Comparison of ENCODE assay signal across 9 mouse cellular contexts in genomic region chr6:124375435-124375884, GRCm38 (mm10). TPM values are rescaled to one million over a fixed set of nuclear protein-coding genes. Genes with fewer than 3 reads are reported as not detected.
DNase-seq lines count a peak whose midpoint lies in the region; ATAC-seq and TF ChIP-seq lines count a peak whose summit lies in the region.
"Had no signal": no experiment of that assay in that cellular context is flagged by ENCODE, and none has a peak within 500 bp of the region (broad histone marks: within the 10 kb centered on the region; RNA-seq: fewer than 3 reads in every experiment).

No protein-coding gene starts in this region.

- no peaks in the 10 kb centered on the region for H3K9me3 ChIP-seq in kidney, postnatal 0 days (replicated peaks; ENCODE audit: low read length)
- H3K9me3 ChIP-seq: limb, embryonic 12.5 days had no signal

- peak; percentile 59 to 62 for DNase-seq in B cell, adult 2 months
- peak; percentile 2 for DNase-seq in kidney, postnatal 0 days (ENCODE audit: low spot score)
- peak; percentile 91 for DNase-seq in naive thymus-derived CD4-positive, alpha-beta T cell, adult 2 months (ENCODE audit: low read depth)
- DNase-seq in cerebellum, postnatal 25 days: no peak
- no peak for DNase-seq in right cerebral cortex, postnatal 10 days (ENCODE audit: low spot score in 2 of 2)
- no peak for DNase-seq in left cerebral cortex, postnatal 4 days

- intact Hi-C loops in left cerebral cortex, postnatal 4 days (cut with DNase I): loop anchor here (5.0 to 10.0 kb wide), 2 partner anchors 113 to 1491 kb away; no protein-coding TSS in a partner anchor

- no peak for TF ChIP-seq CTCF in kidney, postnatal 0 days (IDR thresholded peaks at IDR 0.05; ENCODE audit: low read depth)

- no peak for ATAC-seq in kidney, postnatal 0 days (replicated peaks; ENCODE audit: low FRiP score, low read depth)
- no peak for ATAC-seq in cerebellum, adult (ENCODE audit: insufficient number of reproducible peaks, low FRiP score, low TSS enrichment)

- H3K36me3 ChIP-seq in kidney, postnatal 0 days (ENCODE audit: insufficient read depth, low read length): no peaks in the 10 kb centered on the region
- H3K36me3 ChIP-seq: limb, embryonic 12.5 days had no signal

- H3K4me3 ChIP-seq in brown adipose tissue, adult 24 weeks (ENCODE audit: insufficient read depth, low read depth, low read length): no peak overlapping the region
- no peak overlapping the region for H3K4me3 ChIP-seq in kidney, postnatal 0 days (replicated peaks; ENCODE audit: low read depth, low read length)
- H3K4me3 ChIP-seq: limb, embryonic 12.5 days had no signal

- no peak overlapping the region for H3K9ac ChIP-seq in kidney, postnatal 0 days (ENCODE audit: low read depth, low read length)
- H3K9ac ChIP-seq: limb, embryonic 12.5 days had no signal

- H3K4me2 ChIP-seq in kidney, postnatal 0 days (ENCODE audit: low read length): no peak overlapping the region
- H3K4me2 ChIP-seq: limb, embryonic 12.5 days had no signal

- H3K27me3 ChIP-seq in kidney, postnatal 0 days (ENCODE audit: insufficient read depth, low read length): no peaks in the 10 kb centered on the region
- H3K27me3 ChIP-seq: limb, embryonic 12.5 days had no signal

- H3K27ac ChIP-seq in brown adipose tissue, adult 24 weeks (replicated peaks; ENCODE audit: low read depth, low read length): peak overlapping the region; percentile 81
- no peak overlapping the region for H3K27ac ChIP-seq in kidney, postnatal 0 days
- H3K27ac ChIP-seq: limb, embryonic 12.5 days had no signal

- peaks cover 3% of the 10 kb centered on the region; the same call in 1 of the 2 replicates for H3K4me1 ChIP-seq in brown adipose tissue, adult 24 weeks (ENCODE audit: control insufficient read depth, insufficient read depth, insufficient read length, low read length)
- no peaks in the 10 kb centered on the region for H3K4me1 ChIP-seq in kidney, postnatal 0 days (replicated peaks; ENCODE audit: insufficient read depth, low read length)
- H3K4me1 ChIP-seq: limb, embryonic 12.5 days had no signal

- WGBS in kidney, postnatal 0 days: 75% methylated on average over 11 of the region's 11 CpGs

RNA-seq across cellular contexts. Expression of gene Pex5, which starts 39.4 kb away (rescaled TPM):
- polyA plus RNA-seq in brown adipose tissue, adult 24 weeks (2012; ENCODE audit: insufficient read depth, insufficient read length, missing spikeins): 52.7 and 53.9 TPM in 2 replicates
- 36.4 and 39.4 TPM in 2 replicates for polyA plus RNA-seq in kidney, postnatal 0 days (2015; fragmentation: Nextera tagmentation; extraction: Ambion mirVana)
- 10 to 100 TPM; 80.4 to 82.4 TPM for total RNA-seq in left cerebral cortex, postnatal 4 days (2021)

Comparison
In these comparisons a context has a peak if more than half of its experiments do, and no peak if none do; other contexts are left out.
1. DNase-seq: peak in B cell, adult 2 months (2 of 2), kidney, postnatal 0 days (single experiment) and naive thymus-derived CD4-positive, alpha-beta T cell, adult 2 months (single experiment); none in cerebellum, postnatal 25 days (0 of 2), right cerebral cortex, postnatal 10 days (0 of 2) and left cerebral cortex, postnatal 4 days (single experiment).